Comparison of ENCODE assay signal across 9 mouse cellular contexts in the genomic region with DNA sequence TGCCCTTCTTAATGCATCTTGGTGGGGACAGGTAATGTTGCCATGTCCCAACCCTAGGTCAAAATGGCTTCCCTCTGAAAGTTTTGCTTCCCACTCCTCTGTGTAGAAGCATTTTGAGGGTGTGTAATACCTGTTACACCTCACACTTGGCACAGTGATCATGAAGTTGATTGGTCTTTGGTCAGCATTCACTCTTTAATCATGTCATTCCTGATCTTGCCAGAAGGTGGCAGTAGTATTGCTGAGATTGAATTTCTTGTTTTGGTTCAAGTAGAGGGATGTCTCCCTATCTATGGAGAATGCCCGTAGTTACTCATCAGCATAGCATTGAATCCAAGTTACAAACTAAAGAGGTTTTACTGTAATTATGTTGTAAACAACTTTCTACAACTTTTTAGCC.
A peak's percentile ranks its signal among the peaks of the same experiment; 100 is the strongest.
DNase-seq lines count a peak whose midpoint lies in the region; ATAC-seq and TF ChIP-seq lines count a peak whose summit lies in the region.
"Had no signal": no experiment of that assay in that cellular context is flagged by ENCODE, and none has a peak within 500 bp of the region (broad histone marks: within the 10 kb centered on the region; RNA-seq: fewer than 3 reads in every experiment).

No protein-coding gene starts in this region.

- no peak overlapping the region for H3K4me3 ChIP-seq in forebrain, embryonic 11.5 days (ENCODE audit: low read depth, low read length)
- no peak overlapping the region for H3K4me3 ChIP-seq in forebrain, embryonic 10.5 days
- no peak overlapping the region for H3K4me3 ChIP-seq in liver, postnatal 0 days (ENCODE audit: low read depth, low read length)
- H3K4me3 ChIP-seq in liver, embryonic 12.5 days: no peak overlapping the region

- DNase-seq in forebrain, embryonic 11.5 days (ENCODE audit: low spot score): no peak
- no peak for DNase-seq in forebrain, embryonic 10.5 days (ENCODE audit: extremely low spot score, low spot score)
- no peak for DNase-seq in liver, postnatal 0 days
- DNase-seq in c-Kit-positive CD71-positive TER-119-negative erythroid progenitor cells, embryonic 14.5 days (ENCODE audit: low read depth): peak; percentile 14
- peak; percentile 31 to 71 for DNase-seq in heart, postnatal 10 days
- no peak for DNase-seq in spleen, postnatal 4 days (ENCODE audit: low spot score in 2 of 2)

- TF ChIP-seq EP300 in liver, postnatal 0 days (IDR thresholded peaks at IDR 0.05; ENCODE audit: low read depth): no peak

- no peak overlapping the region for H3K9ac ChIP-seq in forebrain, embryonic 11.5 days (ENCODE audit: low read length)
- H3K9ac ChIP-seq in liver, postnatal 0 days (replicated peaks): no peak overlapping the region
- no peak overlapping the region for H3K9ac ChIP-seq in liver, embryonic 12.5 days

- TF ChIP-seq CTCF in liver, postnatal 0 days (IDR thresholded peaks at IDR 0.05; ENCODE audit: low read depth): peak; percentile 76

- H3K27me3 ChIP-seq in forebrain, embryonic 11.5 days (ENCODE audit: control insufficient read depth, insufficient read depth, low read length): no peaks in the 10 kb centered on the region
- H3K27me3 ChIP-seq in forebrain, embryonic 10.5 days (ENCODE audit: poor library complexity, severe bottlenecking): no peaks in the 10 kb centered on the region
- no peaks in the 10 kb centered on the region for H3K27me3 ChIP-seq in liver, postnatal 0 days (ENCODE audit: insufficient read depth, low read length)
- no peaks in the 10 kb centered on the region for H3K27me3 ChIP-seq in liver, embryonic 12.5 days (replicated peaks)

- H3K9me3 ChIP-seq in forebrain, embryonic 11.5 days (ENCODE audit: control insufficient read depth, low read length): no peaks in the 10 kb centered on the region
- H3K9me3 ChIP-seq in forebrain, embryonic 10.5 days: no peaks in the 10 kb centered on the region
- no peaks in the 10 kb centered on the region for H3K9me3 ChIP-seq in liver, postnatal 0 days (ENCODE audit: low read length)
- H3K9me3 ChIP-seq in liver, embryonic 12.5 days (replicated peaks): no peaks in the 10 kb centered on the region

- WGBS in forebrain, embryonic 11.5 days: 28% methylated on average over 1 of the region's 1 CpGs
- WGBS in forebrain, embryonic 10.5 days: 37% methylated on average over 1 of the region's 1 CpGs
- WGBS in liver, postnatal 0 days (ENCODE audit: insufficient replicate concordance): 24% methylated on average over 1 of the region's 1 CpGs
- WGBS in liver, embryonic 12.5 days (ENCODE audit: insufficient replicate concordance): 32% methylated on average over 1 of the region's 1 CpGs

- H3K36me3 ChIP-seq in forebrain, embryonic 11.5 days (ENCODE audit: control insufficient read depth, insufficient read depth, low read length): no peaks in the 10 kb centered on the region
- no peaks in the 10 kb centered on the region for H3K36me3 ChIP-seq in forebrain, embryonic 10.5 days (replicated peaks)
- H3K36me3 ChIP-seq in liver, postnatal 0 days (replicated peaks; ENCODE audit: insufficient read depth, low read length): peaks cover 6% of the 10 kb centered on the region; the same call in 1 of the 2 replicates
- H3K36me3 ChIP-seq in liver, embryonic 12.5 days: no peaks in the 10 kb centered on the region
- H3K36me3 ChIP-seq: G1E had no signal

- intact Hi-C loops in heart, postnatal 10 days (cut with DNase I): loop anchor here (1.0 to 2.0 kb wide), 2 partner anchors 565 to 596 kb away; no protein-coding TSS in a partner anchor

- no peak overlapping the region for H3K4me2 ChIP-seq in forebrain, embryonic 11.5 days (ENCODE audit: low read depth, low read length, severe bottlenecking)
- H3K4me2 ChIP-seq in liver, postnatal 0 days (ENCODE audit: low read depth, low read length): no peak overlapping the region
- H3K4me2 ChIP-seq in liver, embryonic 12.5 days: no peak overlapping the region

- no peaks in the 10 kb centered on the region for H3K4me1 ChIP-seq in forebrain, embryonic 11.5 days (replicated peaks; ENCODE audit: control insufficient read depth, insufficient read depth, low read length)
- no peaks in the 10 kb centered on the region for H3K4me1 ChIP-seq in forebrain, embryonic 10.5 days
- no peaks in the 10 kb centered on the region for H3K4me1 ChIP-seq in liver, postnatal 0 days (ENCODE audit: insufficient read depth)
- no peaks in the 10 kb centered on the region for H3K4me1 ChIP-seq in liver, embryonic 12.5 days

- H3K27ac ChIP-seq in forebrain, embryonic 11.5 days (ENCODE audit: low read depth, low read length): no peak overlapping the region
- H3K27ac ChIP-seq in forebrain, embryonic 10.5 days: no peak overlapping the region
- no peak overlapping the region for H3K27ac ChIP-seq in liver, postnatal 0 days (ENCODE audit: low read depth)
- H3K27ac ChIP-seq in liver, embryonic 12.5 days: no peak overlapping the region

- peak; percentile 50 for ATAC-seq in forebrain, embryonic 11.5 days (replicated peaks; ENCODE audit: low FRiP score)
- ATAC-seq in liver, postnatal 0 days: no peak
- no peak for ATAC-seq in liver, embryonic 12.5 days
- peak; percentile 77 for ATAC-seq in megakaryocyte, adult 5-6 weeks (ENCODE audit: poor library complexity, severe bottlenecking)

Comparison
In these comparisons a context has a peak if more than half of its experiments do, and no peak if none do; other contexts are left out.
1. ATAC-seq: peak in forebrain, embryonic 11.5 days (single experiment) and megakaryocyte, adult 5-6 weeks (single experiment); none in liver, postnatal 0 days (single experiment) and liver, embryonic 12.5 days (single experiment).
2. DNase-seq: peak in c-Kit-positive CD71-positive TER-119-negative erythroid progenitor cells, embryonic 14.5 days (single experiment) and heart, postnatal 10 days (2 of 2); none in forebrain, embryonic 11.5 days (single experiment), forebrain, embryonic 10.5 days (single experiment), liver, postnatal 0 days (single experiment) and spleen, postnatal 4 days (0 of 2).